Mouse (Mus musculus) midbrain, embryonic 15.5 days (tissue): ENCODE results near the gene Ankrd39. TPM values are rescaled to one million over a fixed set of nuclear protein-coding genes. Genes with fewer than 3 reads are reported as not detected.

Source experiments
- ATAC-seq: fragments of 200-750 bp; cut with Nextera tagmentation; replicated peaks from 2 replicates; pipeline ENCODE4 v1.8.0; 2017; ENCODE audit warnings: moderate TSS enrichment
- H3K27ac ChIP-seq: fragments of 300-500 bp; sonication (generic); 2 replicates; pipeline ENCODE4 v1.5.1; 2015; ENCODE audit warnings: mild to moderate bottlenecking, inconsistent platforms
- H3K27me3 ChIP-seq: fragments of 300-500 bp; sonication (generic); replicated peaks from 2 replicates; pipeline ENCODE4 v1.6.1; 2015; ENCODE audit warnings: inconsistent platforms
- H3K36me3 ChIP-seq: fragments of 300-500 bp; sonication (generic); replicated peaks from 2 replicates; pipeline ENCODE4 v1.6.1; 2015; ENCODE audit warnings: inconsistent platforms
- H3K4me1 ChIP-seq: fragments of 300-500 bp; sonication (generic); 2 replicates; pipeline ENCODE4 v1.6.1; 2015; ENCODE audit warnings: inconsistent platforms
- H3K4me2 ChIP-seq: fragments of 300-500 bp; sonication (generic); 2 replicates; pipeline ENCODE4 v1.6.1; 2015; ENCODE audit warnings: inconsistent platforms, mild to moderate bottlenecking, moderate library complexity
- H3K4me3 ChIP-seq: fragments of 300-500 bp; sonication (generic); 2 replicates; pipeline ENCODE4 v1.5.1; 2015; ENCODE audit warnings: mild to moderate bottlenecking, inconsistent platforms
- H3K9ac ChIP-seq: fragments of 300-500 bp; sonication (generic); 2 replicates; pipeline ENCODE4 v1.6.1; 2015; ENCODE audit warnings: mild to moderate bottlenecking, inconsistent platforms
- H3K9me3 ChIP-seq: fragments of 300-500 bp; sonication (generic); 2 replicates; pipeline ENCODE4 v1.6.1; 2016; ENCODE audit warnings: inconsistent platforms
- WGBS: fragments of 180-500 bp; shearing (Covaris S2); methylation state at CpG from one replicate; pipeline ENCODE4 v1.1.7; 2015; ENCODE audit warnings: mixed read lengths; 5-methylcytosine and 5-hydroxymethylcytosine counted together
- polyA plus RNA-seq: library from polyadenylated mRNA; unstranded; fragments of >200 nt; fragmentation: Nextera tagmentation; extraction: Ambion mirVana; gene quantifications from 2 replicates; pipeline ENCODE4 v1.2.1, GENCODE M21; 2015

The Ankrd39 gene
- polyA plus RNA-seq, 1 experiment from 2014 or later, result 32.5 TPM

DNA sequence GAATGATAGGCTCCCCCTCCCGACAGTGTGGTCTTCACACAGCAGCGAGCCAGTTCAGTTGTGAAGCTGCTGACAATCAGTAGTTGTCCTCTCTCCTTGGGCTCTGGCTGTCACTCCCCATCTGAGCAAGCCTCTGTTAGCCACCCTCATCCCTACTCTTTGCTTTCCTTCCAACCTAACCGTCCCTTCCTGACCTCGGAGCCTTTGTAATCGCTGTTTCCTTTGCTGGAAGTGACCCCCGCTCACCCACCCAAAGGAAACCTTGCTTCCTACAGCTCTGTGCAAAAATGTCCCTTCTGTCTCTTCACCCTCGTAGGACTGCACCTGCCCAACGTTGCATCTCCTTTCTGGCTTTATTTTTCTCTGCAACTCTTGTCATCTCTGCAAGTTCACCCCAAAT lies 35.0 kb upstream of the Ankrd39 start:
- H3K27ac ChIP-seq, result no peak overlapping the region
- H3K4me1 ChIP-seq, result peaks cover 17% of the 10 kb centered on the region
- no peak overlapping the region for H3K4me2 ChIP-seq
- no peak for ATAC-seq
- H3K36me3 ChIP-seq, result no peaks in the 10 kb centered on the region
- peaks cover 8% of the 10 kb centered on the region; the same call in 1 of the 2 replicates for H3K27me3 ChIP-seq
- no peaks in the 10 kb centered on the region for H3K9me3 ChIP-seq
- H3K4me3 ChIP-seq, result no peak overlapping the region
- 72% methylated on average over 8 of the region's 8 CpGs for WGBS
- no peak overlapping the region for H3K9ac ChIP-seq

DNA sequence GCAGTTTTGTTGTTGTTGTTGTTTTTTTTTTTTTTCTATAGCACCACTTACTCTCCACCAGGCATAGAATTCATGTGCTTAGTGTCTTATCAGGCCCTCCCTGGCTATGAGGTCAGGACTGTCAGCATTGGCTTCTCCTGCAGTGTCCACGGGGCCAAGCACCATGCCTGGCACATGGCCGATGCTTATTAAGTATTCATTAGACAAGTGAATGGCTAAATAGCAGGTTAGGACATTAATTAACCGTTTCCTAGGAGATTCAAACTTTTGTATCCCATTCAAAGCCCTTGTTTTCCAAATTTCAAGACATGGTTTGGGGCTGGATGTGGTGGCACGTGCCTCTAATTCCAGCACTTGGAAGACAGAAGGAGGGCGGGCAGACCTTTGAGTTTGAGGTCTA lies 34.0 kb upstream of the Ankrd39 start:
- H3K27me3 ChIP-seq, result peaks cover 8% of the 10 kb centered on the region; the same call in 1 of the 2 replicates
- no peak overlapping the region for H3K4me2 ChIP-seq
- H3K4me1 ChIP-seq, result peaks cover 17% of the 10 kb centered on the region
- no peak overlapping the region for H3K9ac ChIP-seq
- peak overlapping the region; percentile 84; the same call in 1 of the 2 replicates for H3K27ac ChIP-seq
- WGBS, result 51% methylated on average over 5 of the region's 5 CpGs
- ATAC-seq, result no peak
- H3K36me3 ChIP-seq, result no peaks in the 10 kb centered on the region
- no peaks in the 10 kb centered on the region for H3K9me3 ChIP-seq
- no peak overlapping the region for H3K4me3 ChIP-seq

DNA sequence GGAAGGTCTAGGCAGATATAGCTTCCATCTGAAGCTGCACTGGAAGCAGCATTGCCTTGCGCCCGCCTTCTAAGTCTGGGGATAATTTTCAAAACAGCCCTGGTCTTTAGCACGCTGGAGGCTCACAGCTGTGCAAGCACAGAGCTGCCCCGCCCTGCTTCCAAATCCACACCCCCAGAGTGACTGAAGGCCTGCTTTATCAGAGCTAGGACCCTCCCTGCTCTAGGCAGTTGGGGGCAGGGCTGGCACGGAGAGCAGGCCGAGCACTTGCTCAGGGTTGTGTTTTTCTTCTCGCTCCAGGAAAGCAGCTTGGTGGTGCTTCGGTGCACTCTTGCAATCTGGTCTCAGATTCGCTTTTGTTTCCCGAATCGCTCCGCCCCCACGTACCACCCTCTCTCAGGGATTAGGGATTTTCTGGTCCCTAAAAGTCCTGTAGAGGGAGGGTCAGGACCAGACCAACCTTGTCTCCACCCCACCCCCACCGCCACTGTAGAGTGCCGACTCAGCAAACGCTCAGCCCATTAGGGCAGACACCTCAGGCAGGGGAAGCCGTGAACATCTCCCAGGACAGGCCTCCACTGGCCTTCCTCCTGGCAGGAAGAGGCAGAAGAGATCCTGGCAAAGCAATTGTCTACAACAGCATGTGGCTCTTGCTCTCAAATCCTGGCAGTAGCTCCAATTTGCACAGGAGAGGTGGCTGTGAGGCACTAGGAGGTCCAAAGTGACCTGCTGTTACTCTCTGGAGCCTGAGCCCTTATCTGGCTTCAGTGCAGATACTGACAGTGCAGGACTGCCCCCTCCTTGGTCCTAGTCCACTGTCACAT lies 33.4 kb upstream of the Ankrd39 start:
- H3K4me3 ChIP-seq, result no peak overlapping the region
- H3K9ac ChIP-seq, result peak overlapping the region; percentile 15
- H3K36me3 ChIP-seq, result no peaks in the 10 kb centered on the region
- peaks cover 17% of the 10 kb centered on the region for H3K4me1 ChIP-seq
- peak; percentile 89 for ATAC-seq
- H3K27me3 ChIP-seq, result peaks cover 6% of the 10 kb centered on the region; the same call in 1 of the 2 replicates
- WGBS, result under 1% methylated on average over 17 of the region's 17 CpGs
- H3K27ac ChIP-seq, result peak overlapping the region; percentile 84
- H3K9me3 ChIP-seq, result no peaks in the 10 kb centered on the region
- peak overlapping the region; percentile 30 for H3K4me2 ChIP-seq

DNA sequence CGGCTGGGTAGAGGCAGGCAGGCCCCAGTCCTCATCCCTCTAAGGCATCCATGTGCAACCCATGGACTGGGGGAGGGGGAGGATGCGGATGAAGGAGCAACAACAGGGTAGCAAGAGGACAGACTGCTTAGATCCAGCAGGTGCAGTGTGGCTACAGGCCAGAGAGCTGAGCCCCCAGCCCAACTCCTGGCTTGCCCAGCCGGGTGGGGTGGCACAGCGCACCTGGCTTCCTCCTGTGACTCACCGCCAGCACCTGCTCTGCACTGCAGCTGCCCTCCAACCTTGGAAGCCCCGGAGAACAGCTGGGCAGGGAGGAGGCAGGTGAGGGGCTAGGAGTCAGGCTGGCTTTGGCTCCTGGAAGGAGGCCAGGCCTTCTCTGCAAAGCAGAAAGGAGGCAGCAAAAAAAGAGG lies 32.7 kb upstream of the Ankrd39 start:
- peaks cover 3% of the 10 kb centered on the region; the same call in 1 of the 2 replicates for H3K27me3 ChIP-seq
- H3K4me2 ChIP-seq, result peak overlapping the region; percentile 30
- H3K9ac ChIP-seq, result peak overlapping the region; percentile 15
- H3K27ac ChIP-seq, result peak overlapping the region; percentile 84
- H3K4me3 ChIP-seq, result no peak overlapping the region
- H3K4me1 ChIP-seq, result peaks cover 17% of the 10 kb centered on the region
- no peaks in the 10 kb centered on the region for H3K36me3 ChIP-seq
- ATAC-seq, result peak; percentile 52
- WGBS, result 13% methylated on average over 6 of the region's 6 CpGs
- H3K9me3 ChIP-seq, result no peaks in the 10 kb centered on the region

DNA sequence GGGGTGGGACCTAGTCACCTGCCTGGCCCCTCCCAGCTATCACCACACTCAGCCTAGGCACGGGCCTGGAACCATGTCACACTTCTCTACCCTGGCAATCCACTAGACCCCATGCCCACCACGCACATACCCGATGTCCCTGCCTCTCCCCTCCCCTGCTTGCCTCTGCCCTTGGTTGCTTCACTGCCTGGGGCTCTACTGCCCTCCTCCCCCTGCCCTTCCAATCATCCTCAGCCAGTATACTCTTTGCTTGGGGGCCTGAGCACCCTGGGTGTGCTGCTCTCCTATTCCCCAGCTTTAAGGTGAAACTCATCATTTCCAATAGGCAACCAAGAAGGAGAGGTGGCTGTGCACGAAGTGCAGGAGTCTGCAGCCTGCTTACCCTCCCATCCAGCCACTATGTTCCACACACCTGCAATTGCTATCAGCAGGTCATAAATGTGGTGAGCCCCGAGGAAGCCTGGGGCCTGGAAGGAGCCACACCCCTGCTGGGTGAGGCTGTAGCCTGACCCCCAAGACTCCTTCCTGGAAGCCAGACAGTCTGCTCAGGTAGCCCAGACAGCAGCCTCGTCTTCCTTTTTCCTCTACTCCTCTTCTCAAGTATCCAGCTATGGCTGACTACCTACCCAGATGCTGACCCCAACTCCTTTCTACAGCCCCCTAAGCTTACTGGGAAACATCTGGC lies 29.9 kb upstream of the Ankrd39 start:
- no peaks in the 10 kb centered on the region for H3K36me3 ChIP-seq
- ATAC-seq, result no peak

DNA sequence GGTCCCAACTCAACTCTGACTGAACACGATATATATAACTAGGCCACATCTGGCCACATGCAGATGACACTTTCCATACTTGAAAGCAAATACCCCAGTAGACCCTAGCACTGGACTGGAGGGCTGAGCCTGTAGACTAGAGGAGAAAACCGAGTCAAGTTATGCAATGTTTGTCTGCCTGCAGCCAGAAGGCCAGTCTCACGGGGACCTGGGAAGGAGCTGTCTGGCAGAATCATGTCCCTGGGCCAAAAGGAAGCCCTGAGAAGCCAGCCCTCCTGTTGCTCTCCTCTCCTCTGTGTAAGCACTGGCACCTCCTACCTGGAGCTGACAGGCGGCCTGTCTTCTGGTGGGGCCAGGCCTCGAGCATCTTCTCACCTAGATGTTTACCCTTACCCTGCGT lies 28.1 kb upstream of the Ankrd39 start:
- H3K9me3 ChIP-seq, result no peaks in the 10 kb centered on the region
- H3K27me3 ChIP-seq, result no peaks in the 10 kb centered on the region
- H3K4me1 ChIP-seq, result peaks cover 7% of the 10 kb centered on the region
- H3K4me3 ChIP-seq, result no peak overlapping the region
- H3K9ac ChIP-seq, result no peak overlapping the region
- ATAC-seq, result no peak
- no peaks in the 10 kb centered on the region for H3K36me3 ChIP-seq
- 65% methylated on average over 6 of the region's 6 CpGs for WGBS
- H3K4me2 ChIP-seq, result no peak overlapping the region
- H3K27ac ChIP-seq, result no peak overlapping the region

More for the DNA sequence above, 29.9 kb upstream of the Ankrd39 start:
- H3K9me3 ChIP-seq, result no peaks in the 10 kb centered on the region
- no peaks in the 10 kb centered on the region for H3K27me3 ChIP-seq
- peaks cover 17% of the 10 kb centered on the region for H3K4me1 ChIP-seq
- no peak overlapping the region for H3K4me3 ChIP-seq
- no peak overlapping the region for H3K27ac ChIP-seq
- no peak overlapping the region for H3K9ac ChIP-seq
- 76% methylated on average over 6 of the region's 6 CpGs for WGBS
- H3K4me2 ChIP-seq, result no peak overlapping the region

DNA sequence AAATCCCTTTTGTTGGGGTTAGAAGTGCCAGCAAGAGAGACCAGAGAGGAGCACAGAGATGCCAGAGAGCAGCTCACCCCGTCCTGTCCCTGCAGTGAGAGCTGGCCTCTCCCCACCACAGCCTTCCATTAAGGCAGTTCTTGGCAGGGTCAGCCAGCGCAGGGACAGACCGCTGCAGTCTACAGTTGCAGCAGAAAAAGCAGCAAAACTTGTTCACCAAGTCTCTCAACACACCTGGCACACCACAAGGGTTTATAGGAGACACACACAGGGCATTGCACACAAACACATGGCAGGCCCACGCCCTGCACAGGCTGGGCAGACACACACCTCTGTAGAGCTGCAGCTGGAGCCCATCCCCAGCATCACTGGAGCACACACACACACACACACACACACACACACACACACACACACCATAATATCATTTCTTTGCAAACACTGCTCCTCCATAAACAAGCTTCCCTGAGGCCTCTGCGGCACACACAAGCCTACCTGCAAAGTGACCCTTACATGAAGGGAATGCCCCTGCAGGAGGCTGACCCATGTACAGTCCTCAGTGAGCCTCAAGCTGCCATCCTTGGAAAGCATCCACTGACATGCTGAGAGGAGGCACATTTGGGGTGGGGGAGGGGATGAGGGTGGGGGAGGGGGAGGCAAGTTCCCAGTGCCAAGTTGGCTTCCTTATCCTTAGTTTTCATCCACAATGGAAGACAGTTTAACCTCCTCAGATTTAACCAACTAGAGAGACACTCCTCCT lies 27.1 kb upstream of the Ankrd39 start:
- Histone ChIP-seq H3K9ac (0 out of 2 replicates have a peak overlapping the region, but pooled peaks have one; percentile 3), H3K4me3 (no peak overlapping the region), H3K4me2 (no peak overlapping the region), H3K9me3 (no peaks in the 10 kb centered on the region), H3K36me3 (no peaks in the 10 kb centered on the region), H3K4me1 (no peaks in the 10 kb centered on the region), H3K27ac (no peak overlapping the region), H3K27me3 (no peaks in the 10 kb centered on the region)
- 70% methylated on average over 5 of the region's 5 CpGs for WGBS
- ATAC-seq, result no peak

DNA sequence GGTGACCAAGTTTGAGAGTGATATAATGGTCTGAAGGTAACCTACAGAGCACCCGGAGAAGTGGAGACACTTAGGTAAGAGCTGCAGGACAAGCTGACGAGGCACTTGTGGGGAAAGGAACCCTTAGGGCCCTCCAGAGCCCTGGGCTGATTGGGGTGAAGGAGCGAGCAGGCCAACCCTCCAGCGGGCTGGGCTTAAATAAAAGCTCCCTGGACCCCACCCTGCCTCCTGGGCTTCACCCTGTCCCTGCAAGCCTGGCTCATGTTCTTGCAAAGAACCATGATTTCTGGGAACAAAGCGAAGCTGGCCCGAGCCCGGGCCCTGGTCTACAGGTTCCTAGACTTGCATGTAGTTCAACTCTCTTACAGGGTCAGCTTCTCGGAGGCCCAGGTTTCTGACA lies 26.3 kb upstream of the Ankrd39 start:
- no peak overlapping the region for H3K4me2 ChIP-seq
- H3K27me3 ChIP-seq, result no peaks in the 10 kb centered on the region
- H3K4me1 ChIP-seq, result no peaks in the 10 kb centered on the region
- H3K4me3 ChIP-seq, result no peak overlapping the region
- no peak for ATAC-seq
- H3K9me3 ChIP-seq, result no peaks in the 10 kb centered on the region
- no peak overlapping the region for H3K9ac ChIP-seq
- 84% methylated on average over 8 of the region's 8 CpGs for WGBS
- H3K36me3 ChIP-seq, result no peaks in the 10 kb centered on the region
- no peak overlapping the region for H3K27ac ChIP-seq

DNA sequence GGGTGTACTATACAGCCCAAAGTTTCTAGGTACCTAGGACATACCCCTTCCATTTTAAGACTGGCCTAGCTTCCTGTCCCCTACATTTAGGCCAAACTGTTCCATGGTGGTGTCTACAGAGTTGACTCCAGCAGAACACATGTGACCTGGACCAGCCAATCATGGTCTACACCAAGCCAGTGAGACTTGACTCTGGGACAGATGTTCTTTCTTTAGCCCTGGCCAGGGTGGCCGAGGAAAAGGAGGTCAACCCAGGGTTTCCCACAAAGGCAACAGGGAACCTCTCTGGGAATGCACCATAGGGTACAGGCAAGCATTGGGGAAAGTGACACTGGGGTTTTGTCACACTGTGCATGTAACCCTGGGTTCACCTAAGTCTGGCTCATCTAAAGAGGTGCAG lies 25.5 kb upstream of the Ankrd39 start:
- Histone ChIP-seq H3K4me1 (no peaks in the 10 kb centered on the region), H3K27me3 (no peaks in the 10 kb centered on the region), H3K36me3 (no peaks in the 10 kb centered on the region), H3K4me2 (no peak overlapping the region), H3K27ac (no peak overlapping the region), H3K4me3 (no peak overlapping the region), H3K9me3 (no peaks in the 10 kb centered on the region), H3K9ac (no peak overlapping the region)
- no peak for ATAC-seq
- WGBS, result 67% methylated on average over 1 of the region's 1 CpGs

DNA sequence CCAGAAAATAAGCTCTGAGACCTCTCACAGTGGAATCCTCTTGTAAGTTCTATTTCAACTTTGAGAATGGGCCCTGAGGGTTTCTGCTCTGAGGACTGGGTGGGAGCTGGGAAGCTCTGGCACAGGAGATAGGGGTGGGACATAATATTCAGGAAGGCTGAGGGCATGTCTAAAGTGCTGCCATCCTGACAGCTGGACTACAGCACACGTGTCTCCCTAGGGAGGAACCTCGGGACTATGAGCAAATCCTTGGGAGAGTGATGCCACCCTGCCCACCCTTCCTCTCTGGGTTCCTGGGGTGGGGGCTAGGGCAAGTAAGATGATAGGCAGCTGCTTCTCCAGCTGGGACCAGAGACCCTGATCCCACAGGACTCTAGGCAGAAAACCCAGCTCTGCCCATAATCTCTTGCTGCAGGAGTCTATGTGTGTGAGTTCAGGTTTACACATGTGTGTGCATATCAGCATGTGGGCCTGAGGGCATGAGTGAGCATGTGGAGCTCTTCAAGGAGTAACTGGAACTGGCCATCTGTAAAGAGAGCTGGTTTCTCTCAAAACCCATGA lies 25.0 kb upstream of the Ankrd39 start:
- Histone ChIP-seq H3K9ac (no peak overlapping the region), H3K9me3 (no peaks in the 10 kb centered on the region), H3K4me1 (no peaks in the 10 kb centered on the region), H3K4me2 (no peak overlapping the region), H3K27me3 (no peaks in the 10 kb centered on the region), H3K4me3 (no peak overlapping the region), H3K27ac (no peak overlapping the region), H3K36me3 (no peaks in the 10 kb centered on the region)
- ATAC-seq, result no peak
- 79% methylated on average over 2 of the region's 2 CpGs for WGBS

DNA sequence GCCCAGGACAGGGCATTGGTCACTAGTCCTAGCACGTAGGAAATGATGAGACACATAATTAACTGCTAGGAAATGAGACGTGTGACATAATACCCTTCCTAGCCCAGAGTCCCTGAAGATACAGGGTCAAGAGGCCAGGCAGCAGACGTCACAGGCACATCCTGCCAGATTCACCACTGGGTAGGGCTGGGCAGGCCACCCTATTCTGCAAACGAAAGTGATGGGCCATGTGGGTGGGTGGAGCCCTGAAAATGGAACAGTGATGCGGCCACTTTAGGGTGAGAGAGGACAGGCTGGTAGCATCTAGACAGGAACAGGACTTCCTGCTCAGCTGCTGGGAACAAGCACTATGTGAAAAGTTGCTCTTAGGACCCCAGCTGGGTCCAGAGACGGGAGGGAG lies 24.4 kb upstream of the Ankrd39 start:
- Histone ChIP-seq H3K4me3 (no peak overlapping the region), H3K4me2 (no peak overlapping the region), H3K9me3 (no peaks in the 10 kb centered on the region), H3K36me3 (no peaks in the 10 kb centered on the region), H3K27ac (no peak overlapping the region), H3K4me1 (no peaks in the 10 kb centered on the region), H3K27me3 (no peaks in the 10 kb centered on the region), H3K9ac (no peak overlapping the region)
- 56% methylated on average over 6 of the region's 6 CpGs for WGBS
- no peak for ATAC-seq

DNA sequence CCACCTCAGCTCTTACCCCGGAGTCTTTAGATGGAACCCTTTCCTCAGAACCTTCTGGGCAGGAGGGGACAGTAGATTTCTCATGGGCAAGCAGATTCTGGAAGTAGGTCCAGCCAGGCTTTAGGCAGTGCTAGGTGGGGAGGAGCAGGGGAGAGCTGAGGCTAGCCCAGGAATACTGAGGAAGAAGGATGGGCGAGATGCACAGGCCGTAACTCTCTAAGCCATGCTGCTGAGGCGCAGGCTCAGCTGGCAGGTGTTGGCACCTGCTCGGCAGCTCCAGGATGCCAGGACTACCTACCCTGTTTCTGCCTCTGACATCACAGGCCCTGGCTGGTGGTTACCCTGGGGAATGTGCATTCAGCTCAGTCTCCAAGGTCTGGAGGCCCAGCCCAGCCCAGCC lies 23.1 kb upstream of the Ankrd39 start:
- H3K36me3 ChIP-seq, result no peaks in the 10 kb centered on the region
- no peak overlapping the region for H3K4me3 ChIP-seq
- no peak overlapping the region for H3K27ac ChIP-seq
- WGBS, result 87% methylated on average over 5 of the region's 5 CpGs
- H3K27me3 ChIP-seq, result no peaks in the 10 kb centered on the region
- H3K9me3 ChIP-seq, result no peaks in the 10 kb centered on the region
- no peak for ATAC-seq
- H3K4me1 ChIP-seq, result no peaks in the 10 kb centered on the region
- H3K9ac ChIP-seq, result no peak overlapping the region
- no peak overlapping the region for H3K4me2 ChIP-seq
